Mouse (Mus musculus) heart, postnatal 25 days (tissue): ENCODE data around the gene Cyp4f15. TPM values are rescaled to one million over a fixed set of nuclear protein-coding genes. Genes with fewer than 3 reads are reported as not detected.
"Not testable (repeated sequence)": the region's sequence is repeated elsewhere in the genome, so short reads cannot be mapped to it uniquely, and the experiment has no call there.

Experiments
- DNase-seq: peaks from one replicate; pipeline ENCODE4 v3.0.0; 2022; ENCODE audit warnings: low spot score
- intact Hi-C: fragments of 180-260 bp; cut with DNase I; formaldehyde crosslinking; loops from one replicate; pipeline ENCODE4 v1.15.1; 2025
- total RNA-seq, 2 experiments: library from RNA; stranded (reverse); gene quantifications; 2 replicates each; pipeline ENCODE4 v1.2.3; 2021

Gene Cyp4f15
- total RNA-seq, result not detected

GRCm38 (mm10) chr17:32685048-32685750 lies at the start of gene Cyp4f15:
TSS of gene Cyp4f15 (plus strand) at chr17:32685627.
- intact Hi-C loops, result no loop called here
- DNase-seq, result no peak

- no peak for DNase-seq
- intact Hi-C loops, result loop anchor here (10.0 kb wide), 1 partner anchor 112 kb away; no protein-coding TSS in a partner anchor
Measured at GRCm38 (mm10) chr17:32636341-32636740, 49.1 kb upstream of the Cyp4f15 start.

- intact Hi-C loops, result loop anchor here (10.0 kb wide), 1 partner anchor 112 kb away; no protein-coding TSS in a partner anchor
- no peak for DNase-seq
Measured at GRCm38 (mm10) chr17:32637151-32637550, 48.3 kb upstream of the Cyp4f15 start.

GRCm38 (mm10) chr17:32646631-32647030 lies 38.8 kb upstream of the Cyp4f15 start:
- DNase-seq, result no peak
- intact Hi-C loops, result no loop called here

GRCm38 (mm10) chr17:32653860-32654259 lies 31.6 kb upstream of the Cyp4f15 start:
- intact Hi-C loops, result loop anchor here (10.0 kb wide), 1 partner anchor 221 kb away; no protein-coding TSS in a partner anchor
- no peak for DNase-seq

GRCm38 (mm10) chr17:32657041-32657440 lies 28.4 kb upstream of the Cyp4f15 start:
- DNase-seq, result no peak
- intact Hi-C loops, result loop anchor here (10.0 kb wide), 1 partner anchor 218 kb away; no protein-coding TSS in a partner anchor

GRCm38 (mm10) chr17:32658246-32658645 lies 27.2 kb upstream of the Cyp4f15 start:
- no peak for DNase-seq
- intact Hi-C loops, result loop anchor here (10.0 kb wide), 1 partner anchor 217 kb away; no protein-coding TSS in a partner anchor

- DNase-seq, result no peak
Measured at GRCm38 (mm10) chr17:32658712-32659111, 26.7 kb upstream of the Cyp4f15 start, which contains the start of gene Cyp4f40. TSS of gene Cyp4f40 (plus strand) at chr17:32658900.

GRCm38 (mm10) chr17:32673976-32674375 lies 11.5 kb upstream of the Cyp4f15 start:
- DNase-seq, result no peak

More at GRCm38 (mm10) chr17:32658712-32659111, 26.7 kb upstream of the Cyp4f15 start, which contains the start of gene Cyp4f40:
- intact Hi-C loops, result loop anchor here (10.0 kb wide), 1 partner anchor 216 kb away; no protein-coding TSS in a partner anchor

GRCm38 (mm10) chr17:32676040-32676635 lies 9.3 kb upstream of the Cyp4f15 start:
- DNase-seq, result no peak

More at GRCm38 (mm10) chr17:32673976-32674375, 11.5 kb upstream of the Cyp4f15 start:
- intact Hi-C loops, result no loop called here

GRCm38 (mm10) chr17:32680404-32680803 lies 5.0 kb upstream of the Cyp4f15 start:
- intact Hi-C loops, result loop anchor here (1.0 kb wide), 3 partner anchors 45 to 152 kb away; no protein-coding TSS in a partner anchor
- DNase-seq, result no peak

More at GRCm38 (mm10) chr17:32676040-32676635, 9.3 kb upstream of the Cyp4f15 start:
- intact Hi-C loops, result no loop called here

- intact Hi-C loops, result no loop called here
- no peak for DNase-seq
Measured at GRCm38 (mm10) chr17:32686722-32687121, 1.3 kb downstream of the Cyp4f15 start.

GRCm38 (mm10) chr17:32690959-32691358 lies 5.5 kb downstream of the Cyp4f15 start:
- intact Hi-C loops, result no loop called here
- no peak for DNase-seq

- intact Hi-C loops, result no loop called here
- no peak for DNase-seq
Measured at GRCm38 (mm10) chr17:32702826-32703225, 17.4 kb downstream of the Cyp4f15 start.

- intact Hi-C loops, DNase-seq: not testable (repeated sequence)
Measured at GRCm38 (mm10) chr17:32710541-32710940, 25.1 kb downstream of the Cyp4f15 start.

GRCm38 (mm10) chr17:32722151-32722550 lies 36.7 kb downstream of the Cyp4f15 start:
- DNase-seq, intact Hi-C loops: not testable (repeated sequence)

- no peak for DNase-seq
- intact Hi-C loops, result no loop called here
Measured at GRCm38 (mm10) chr17:32722771-32723170, 37.3 kb downstream of the Cyp4f15 start.

- DNase-seq, result not testable (repeated sequence)
- intact Hi-C loops, result loop anchor here (5.0 kb wide), 1 partner anchor 226 kb away; no protein-coding TSS in a partner anchor
Measured at GRCm38 (mm10) chr17:32726360-32726759, 40.9 kb downstream of the Cyp4f15 start.

GRCm38 (mm10) chr17:32729029-32729428 lies 43.6 kb downstream of the Cyp4f15 start:
- intact Hi-C loops, result loop anchor here (5.0 kb wide), 1 partner anchor 223 kb away; no protein-coding TSS in a partner anchor
- DNase-seq, result no peak

GRCm38 (mm10) chr17:32738406-32738805 lies 53.0 kb downstream of the Cyp4f15 start:
- DNase-seq, result no peak
- intact Hi-C loops, result loop anchor here (10.0 kb wide), 1 partner anchor 116 kb away; no protein-coding TSS in a partner anchor
